Mouse (Mus musculus): ENCODE data around the gene Rab34. TPM values are rescaled to one million over a fixed set of nuclear protein-coding genes. Genes with fewer than 3 reads are reported as not detected.

Gene Rab34
- 26.4 and 29.6 TPM in 2 replicates for polyA plus RNA-seq (2015; fragmentation: Nextera tagmentation; extraction: Ambion mirVana)

GRCm38 (mm10) chr11:78188331-78189233 is at the start of gene Rab34:
Gene Rab34 (plus strand): TSS chr11:78188430.
- DNase-seq (ENCODE audit: low spot score), result no peak

GRCm38 (mm10) chr11:78140665-78141064 is 47.6 kb upstream of the Rab34 start:
- DNase-seq (ENCODE audit: low spot score), result no peak

- DNase-seq (ENCODE audit: low spot score), result no peak
These were observed 44.7 kb upstream of the Rab34 start for GRCm38 (mm10) chr11:78143520-78143919.

GRCm38 (mm10) chr11:78146168-78146567 is 42.1 kb upstream of the Rab34 start:
- DNase-seq (ENCODE audit: low spot score), result no peak

- DNase-seq (ENCODE audit: low spot score), result no peak
These were observed 41.3 kb upstream of the Rab34 start for GRCm38 (mm10) chr11:78146707-78147543.

- no peak for DNase-seq (ENCODE audit: low spot score)
These were observed 37.1 kb upstream of the Rab34 start for GRCm38 (mm10) chr11:78151161-78151560.

- no peak for DNase-seq (ENCODE audit: low spot score)
These were observed 35.7 kb upstream of the Rab34 start for GRCm38 (mm10) chr11:78152299-78153231.

GRCm38 (mm10) chr11:78153778-78154177 is 34.5 kb upstream of the Rab34 start:
- no peak for DNase-seq (ENCODE audit: low spot score)

- no peak for DNase-seq (ENCODE audit: low spot score)
These were observed 32.6 kb upstream of the Rab34 start for GRCm38 (mm10) chr11:78155674-78156073.

- DNase-seq (ENCODE audit: low spot score), result no peak
These were observed 32.0 kb upstream of the Rab34 start for GRCm38 (mm10) chr11:78156156-78156699.

- DNase-seq (ENCODE audit: low spot score), result peak; percentile 87
These were observed 29.1 kb upstream of the Rab34 start for GRCm38 (mm10) chr11:78159096-78159495.

GRCm38 (mm10) chr11:78159557-78159956 is 28.7 kb upstream of the Rab34 start:
- DNase-seq (ENCODE audit: low spot score), result no peak

GRCm38 (mm10) chr11:78160171-78160570 is 28.1 kb upstream of the Rab34 start:
- DNase-seq (ENCODE audit: low spot score), result no peak

GRCm38 (mm10) chr11:78160675-78161074 is 27.6 kb upstream of the Rab34 start:
- no peak for DNase-seq (ENCODE audit: low spot score)

GRCm38 (mm10) chr11:78161169-78161568 is 27.1 kb upstream of the Rab34 start:
- no peak for DNase-seq (ENCODE audit: low spot score)

GRCm38 (mm10) chr11:78161968-78162367 is 26.3 kb upstream of the Rab34 start:
- DNase-seq (ENCODE audit: low spot score), result no peak

GRCm38 (mm10) chr11:78162504-78162903 is 25.7 kb upstream of the Rab34 start:
- no peak for DNase-seq (ENCODE audit: low spot score)

- peak; percentile 39 for DNase-seq (ENCODE audit: low spot score)
These were observed 25.2 kb upstream of the Rab34 start for GRCm38 (mm10) chr11:78163045-78163444.

GRCm38 (mm10) chr11:78163681-78164603 is 24.3 kb upstream of the Rab34 start:
- DNase-seq (ENCODE audit: low spot score), result peak; percentile 79

GRCm38 (mm10) chr11:78164604-78164923 is 23.7 kb upstream of the Rab34 start:
- no peak for DNase-seq (ENCODE audit: low spot score)
